Mouse (Mus musculus) liver, embryonic 14.5 days (tissue): ENCODE results near the gene Trmt112. TPM values are rescaled to one million over a fixed set of nuclear protein-coding genes. Genes with fewer than 3 reads are reported as not detected.

Experiments
- ATAC-seq: fragments of 200-750 bp; cut with Nextera tagmentation; 2 replicates; pipeline ENCODE4 v1.8.0; 2017; ENCODE audit warnings: moderate number of reproducible peaks, mild to moderate bottlenecking, moderate library complexity; ENCODE audit not compliant: insufficient read depth
- DNase-seq, 3 experiments: peaks; one replicate each; pipeline ENCODE4 v3.0.0-alpha.2; 2012 to 2013; ENCODE audit warnings: low read depth in 3 of 3, low spot score in 3 of 3
- H3K27ac ChIP-seq: fragments of 300-500 bp; sonication (generic); 2 replicates; pipeline ENCODE4 v1.5.1; 2014; ENCODE audit warnings: moderate library complexity, mild to moderate bottlenecking, control low read depth, inconsistent platforms
- H3K27me3 ChIP-seq: fragments of 300-500 bp; sonication (generic); 2 replicates; pipeline ENCODE4 v1.6.1; 2014; ENCODE audit warnings: mild to moderate bottlenecking, low read length, moderate library complexity; ENCODE audit not compliant: control insufficient read depth, insufficient read depth
- H3K36me3 ChIP-seq: fragments of 300-500 bp; sonication (generic); replicated peaks from 2 replicates; pipeline ENCODE4 v1.6.1; 2014; ENCODE audit warnings: low read depth; ENCODE audit not compliant: control insufficient read depth, insufficient read depth
- H3K4me1 ChIP-seq, 2 experiments: fragments of 200-500 bp in 1 of 2; fragments of 300-500 bp in 1 of 2; sonication (generic) in 1 of 2; replicated peaks; 2 replicates each; pipeline ENCODE4 v1.6.1; 2012 to 2014; ENCODE audit warnings: antibody characterized with exemption in 1 of 2, inconsistent platforms in 1 of 2, low read length in 1 of 2; ENCODE audit not compliant: control insufficient read depth in 2 of 2, insufficient read depth in 2 of 2
- H3K4me2 ChIP-seq: fragments of 300-500 bp; sonication (generic); 2 replicates; pipeline ENCODE4 v1.6.1; 2014; ENCODE audit warnings: low read depth, mild to moderate bottlenecking, control low read depth, moderate library complexity
- H3K4me3 ChIP-seq, 2 experiments: fragments of 200-500 bp in 1 of 2; fragments of 300-500 bp in 1 of 2; sonication (generic) in 1 of 2; 2 replicates each; pipeline ENCODE4 v1.5.1; 2012 to 2014; ENCODE audit warnings: low read depth in 2 of 2, low read length in 2 of 2, mild to moderate bottlenecking in 2 of 2, control low read depth in 1 of 2, inconsistent platforms in 1 of 2, moderate library complexity in 1 of 2; ENCODE audit not compliant: insufficient read depth in 1 of 2
- H3K9ac ChIP-seq: fragments of 300-500 bp; sonication (generic); replicated peaks from 2 replicates; pipeline ENCODE4 v1.6.1; 2014; ENCODE audit warnings: mild to moderate bottlenecking, control low read depth, moderate library complexity
- H3K9me3 ChIP-seq: fragments of 300-500 bp; sonication (generic); 2 replicates; pipeline ENCODE4 v1.6.1; 2016; ENCODE audit warnings: low read length, mixed read lengths; ENCODE audit not compliant: control insufficient read depth
- CTCF ChIP-seq: IDR thresholded peaks from 2 replicates; pipeline ENCODE4 v1.5.1; 2016; ENCODE audit warnings: antibody characterized with exemption, low read depth, control low read depth
- EP300 ChIP-seq: IDR thresholded peaks from 2 replicates; pipeline ENCODE4 v1.6.1; 2016; ENCODE audit warnings: antibody characterized with exemption, low read depth
- WGBS: fragments of 180-500 bp; shearing (Covaris S2); extraction: QIAGEN DNeasy Blood & Tissue Kit; methylation state at CpG from one replicate; pipeline ENCODE4 v1.1.7; 2014; ENCODE audit not compliant: insufficient replicate concordance; 5-methylcytosine and 5-hydroxymethylcytosine counted together
- polyA plus RNA-seq, 2 experiments: library from polyadenylated mRNA; depleted of rRNA in 1 of 2; stranded (reverse) in 1 of 2; unstranded in 1 of 2; fragments of >200 nt; fragmentation: Nextera tagmentation in 1 of 2; extraction: Ambion mirVana in 1 of 2; gene quantifications; 2 replicates each; pipeline versions ENCODE4 v1.2.1 to v1.2.3; 2012 to 2014

Gene Trmt112
- polyA plus RNA-seq, 2 experiments: 69.4 to 77.4 TPM

DNA sequence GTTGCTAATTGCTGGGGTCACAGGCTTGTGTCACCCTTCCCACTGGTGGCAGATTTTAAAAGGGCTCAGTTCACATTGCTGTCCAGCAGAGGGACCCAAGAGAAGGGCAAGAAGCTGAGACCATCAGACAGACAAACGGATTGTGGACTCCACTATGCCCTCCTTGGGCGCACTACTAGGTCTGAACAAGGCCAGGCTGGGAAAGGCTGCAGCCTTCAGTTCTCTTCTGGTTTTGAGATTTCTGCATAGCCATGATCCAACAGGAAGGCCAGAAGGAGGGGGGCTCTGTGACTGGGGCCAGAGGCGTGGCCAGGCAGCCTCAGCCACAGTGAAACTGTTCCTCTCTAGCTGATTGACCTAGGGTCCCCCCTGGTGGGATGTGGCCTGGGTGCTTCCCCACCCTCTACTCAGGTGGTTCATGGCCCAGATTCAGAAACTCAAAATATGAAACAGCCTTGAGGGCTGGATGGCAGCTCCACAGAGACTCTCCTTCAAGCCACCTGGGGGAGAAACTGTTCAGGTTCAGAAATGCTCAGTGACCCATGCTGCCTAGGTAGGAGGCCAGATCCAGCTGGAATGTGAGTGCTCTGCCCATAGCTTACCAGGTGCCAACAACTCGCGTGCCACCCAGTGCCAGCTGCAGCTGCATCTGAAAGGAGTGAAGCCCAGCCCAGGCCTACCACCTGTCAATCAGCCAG is 37.8 kb upstream of the Trmt112 start:
- Histone ChIP-seq H3K9ac (no peak overlapping the region), H3K4me1 (peaks cover 2 to 11% of the 10 kb centered on the region in 2 experiments; a peak in 2 of 4 replicates), H3K4me3 (no peak overlapping the region), H3K36me3 (no peaks in the 10 kb centered on the region), H3K27ac (no peak overlapping the region), H3K4me2 (peak overlapping the region; percentile 8; the same call in 1 of the 2 replicates), H3K9me3 (no peaks in the 10 kb centered on the region), H3K27me3 (no peaks in the 10 kb centered on the region)
- WGBS: 40% methylated on average over 5 of the region's 5 CpGs
- TF ChIP-seq EP300: no peak
- peak; percentile 81 for TF ChIP-seq CTCF
- DNase-seq (peak in 2 of 3 experiments; percentile 41 to 42), ATAC-seq (0 out of 2 replicates have a peak, but pooled peaks have one; percentile 23)

- TF ChIP-seq CTCF (no peak), EP300 (no peak)
- Histone ChIP-seq H3K27ac (no peak overlapping the region), H3K9me3 (no peaks in the 10 kb centered on the region), H3K9ac (no peak overlapping the region), H3K27me3 (no peaks in the 10 kb centered on the region), H3K4me2 (no peak overlapping the region), H3K4me1 (peaks cover 2 to 11% of the 10 kb centered on the region in 2 experiments; a peak in 2 of 4 replicates), H3K4me3 (no peak overlapping the region), H3K36me3 (no peaks in the 10 kb centered on the region)
- WGBS: 53% methylated on average over 3 of the region's 3 CpGs
- DNase-seq: no peak
- no peak for ATAC-seq
These were observed 36.8 kb upstream of the Trmt112 start for GRCm38 (mm10) chr19:6872701-6873100.

DNA sequence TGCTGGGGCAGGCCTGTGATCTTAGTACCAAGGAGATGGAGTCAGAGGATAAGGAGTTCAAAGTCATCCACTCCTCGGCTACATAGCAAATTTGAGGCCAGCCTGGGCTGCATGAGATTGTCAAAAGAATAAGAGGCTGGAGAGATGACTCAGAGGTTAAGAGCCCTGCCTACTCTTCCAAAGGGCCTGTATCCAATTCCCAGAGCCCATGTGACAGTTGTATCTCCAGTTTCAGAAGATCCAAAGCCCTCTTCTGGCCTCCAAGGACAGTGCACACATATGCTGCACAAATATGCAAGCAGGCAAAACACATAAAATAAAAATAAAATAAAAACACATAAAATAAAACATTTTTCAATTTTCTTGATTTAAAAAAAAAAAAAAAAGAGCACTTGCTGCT is 35.2 kb upstream of the Trmt112 start:
- Histone ChIP-seq H3K27ac (no peak overlapping the region), H3K27me3 (no peaks in the 10 kb centered on the region), H3K9ac (no peak overlapping the region), H3K4me3 (no peak overlapping the region), H3K36me3 (no peaks in the 10 kb centered on the region), H3K9me3 (no peaks in the 10 kb centered on the region), H3K4me2 (no peak overlapping the region), H3K4me1 (peaks cover 2 to 9% of the 10 kb centered on the region in 2 experiments; a peak in 2 of 4 replicates)
- no peak for ATAC-seq
- TF ChIP-seq EP300 (no peak), CTCF (no peak)
- WGBS: 44% methylated on average over 1 of the region's 1 CpGs
- DNase-seq: no peak

DNA sequence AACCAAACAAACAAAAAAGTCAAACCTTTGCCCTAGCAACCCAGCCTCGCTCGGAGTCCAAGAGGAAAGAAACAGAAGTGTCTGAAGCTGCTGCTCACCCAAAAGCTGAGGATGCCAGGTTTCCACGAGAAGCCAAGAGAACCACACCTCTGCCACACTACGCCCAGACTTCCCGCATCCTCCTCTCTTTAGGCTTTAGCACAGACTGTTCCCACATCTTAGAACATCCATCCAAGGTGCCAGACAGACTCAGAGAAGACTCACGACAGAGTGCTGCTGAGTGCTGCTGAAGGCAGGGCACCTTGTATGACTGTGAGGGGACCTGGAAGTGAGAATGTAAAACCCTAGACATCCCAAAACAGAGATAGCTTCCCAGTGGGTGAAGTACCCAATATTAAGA is 33.7 kb upstream of the Trmt112 start:
- no peak for TF ChIP-seq EP300
- no peak for TF ChIP-seq CTCF
- Histone ChIP-seq H3K4me3 (no peak overlapping the region), H3K27me3 (no peaks in the 10 kb centered on the region), H3K9ac (no peak overlapping the region), H3K36me3 (no peaks in the 10 kb centered on the region), H3K4me2 (no peak overlapping the region), H3K9me3 (no peaks in the 10 kb centered on the region), H3K4me1 (peaks cover 2 to 8% of the 10 kb centered on the region in 2 experiments; a peak in 2 of 4 replicates), H3K27ac (no peak overlapping the region)
- no peak for ATAC-seq
- 70% methylated on average over 6 of the region's 6 CpGs for WGBS
- DNase-seq: no peak

DNA sequence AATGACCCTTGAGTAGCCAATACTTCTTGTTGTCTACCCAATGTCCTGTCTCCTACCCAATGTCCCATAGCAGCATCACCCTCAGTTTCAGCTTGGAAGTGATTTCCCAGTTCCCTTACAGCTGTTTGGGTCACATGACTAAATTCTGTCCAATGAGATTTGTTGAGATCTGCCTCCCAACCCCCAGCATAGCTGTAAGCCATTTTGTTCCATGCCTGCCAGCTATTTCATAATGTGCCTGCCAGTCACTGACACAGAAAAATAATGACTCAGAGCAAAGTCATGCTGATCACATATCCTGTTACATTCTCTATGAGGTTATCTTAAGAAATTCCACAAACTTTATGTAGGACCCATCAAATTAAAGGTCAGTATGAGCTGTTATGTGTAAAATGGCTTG is 32.7 kb upstream of the Trmt112 start:
- H3K36me3 ChIP-seq: no peaks in the 10 kb centered on the region
- no peaks in the 10 kb centered on the region for H3K9me3 ChIP-seq
- H3K4me1 ChIP-seq: 0 out of 4 replicates have a peak, but pooled peaks cover 0 to under 1% of the 10 kb centered on the region in 2 experiments
- no peak for DNase-seq
- TF ChIP-seq CTCF (no peak), EP300 (no peak)
- no peak overlapping the region for H3K27ac ChIP-seq
- no peak overlapping the region for H3K9ac ChIP-seq
- no peak overlapping the region for H3K4me2 ChIP-seq
- no peak overlapping the region for H3K4me3 ChIP-seq
- no peak for ATAC-seq
- H3K27me3 ChIP-seq: no peaks in the 10 kb centered on the region
